Mouse (Mus musculus) lung, postnatal 0 days (tissue): ENCODE results near the gene Krtdap.

Experiments
- CTCF ChIP-seq: IDR thresholded peaks from 2 replicates; pipeline ENCODE4 v1.5.1; 2016; ENCODE audit warnings: antibody characterized with exemption, mild to moderate bottlenecking
- EP300 ChIP-seq: IDR thresholded peaks from 2 replicates; pipeline ENCODE4 v1.6.1; 2016; ENCODE audit warnings: antibody characterized with exemption, mild to moderate bottlenecking, control low read depth

GRCm38 (mm10) chr7:30812291-30812807, 24.7 kb downstream of the Krtdap start:
- TF ChIP-seq CTCF (no peak), EP300 (no peak)
